Mouse (Mus musculus) CD4-positive, CD25-positive, alpha-beta regulatory T cell, adult 2 months (primary cell): ENCODE measurements at regions not wholly inside any gene's neighbourhood (a gene's known extent, or its start where the extent isn't known, plus 50 kb on each side); places are given as distances from the start of the nearest gene placed in this dataset.

Experiments used
- DNase-seq: peaks from one replicate; pipeline ENCODE4 v3.0.0-alpha.2; 2012; ENCODE audit warnings: low read depth, low spot score

- DNase-seq = no peak
Measured at GRCm38 (mm10) chr15:88196539-88196938, 403.6 kb upstream of the Zdhhc25 start.

DNA sequence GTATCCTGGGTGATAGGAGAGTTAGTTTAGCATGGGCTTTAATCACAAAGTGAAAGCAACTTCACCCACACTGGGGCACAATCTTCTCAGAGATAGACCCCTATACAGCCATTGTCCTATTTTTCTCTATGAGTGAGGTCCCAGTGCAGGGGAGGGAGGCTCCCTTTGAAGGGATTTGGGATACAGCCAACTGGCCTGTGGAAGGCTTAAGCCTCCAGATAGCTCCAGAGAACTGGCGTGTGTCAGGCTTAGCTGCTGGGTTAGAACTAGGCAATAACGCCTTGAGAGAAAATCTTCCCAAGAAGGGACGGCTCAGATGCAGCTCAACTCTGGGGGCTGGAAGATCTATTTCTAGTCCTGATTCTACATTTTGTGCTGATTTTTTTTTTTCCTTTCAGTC is 397.4 kb upstream of the Zdhhc25 start:
- no peak for DNase-seq

DNA sequence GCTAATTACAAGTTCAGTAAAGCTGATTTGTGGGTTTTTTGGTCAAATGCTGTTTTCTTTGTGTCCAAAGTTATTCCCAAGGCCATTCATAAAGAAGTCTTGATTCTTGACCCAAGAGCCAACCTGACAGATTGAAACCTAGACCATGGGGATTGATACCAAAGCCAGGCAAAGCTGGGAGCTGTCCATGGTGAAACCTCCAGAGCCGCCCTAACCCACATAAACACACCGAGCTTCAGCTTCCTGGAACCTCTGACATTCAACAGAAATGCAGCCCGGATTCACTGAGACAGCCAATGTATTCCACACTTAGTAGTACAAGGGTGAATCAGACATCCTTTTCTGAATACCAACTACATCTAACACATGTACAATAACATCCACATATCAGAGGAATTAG is 386.7 kb upstream of the Zdhhc25 start:
- DNase-seq = no peak

- no peak for DNase-seq
Measured at GRCm38 (mm10) chr15:88214286-88214685, 385.8 kb upstream of the Zdhhc25 start.

DNA sequence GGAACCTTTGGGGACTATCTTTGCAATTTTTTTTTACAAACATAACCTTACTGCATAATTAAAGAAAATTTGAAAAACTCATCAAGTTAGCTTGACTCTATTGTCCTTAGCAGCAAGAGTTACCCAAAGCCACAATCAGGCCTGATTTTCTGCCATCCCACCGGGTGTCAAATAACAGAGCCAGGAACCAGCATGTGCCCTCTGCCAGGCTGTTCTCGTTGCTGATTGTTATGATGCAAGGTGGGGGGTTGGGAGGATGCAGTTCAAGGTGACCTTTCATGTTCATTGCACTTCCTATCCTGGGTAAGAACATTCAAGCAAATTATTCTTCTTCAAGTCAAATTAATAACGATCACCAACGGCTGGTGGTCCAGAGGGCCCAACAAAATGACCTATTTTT is 370.6 kb upstream of the Zdhhc25 start:
- no peak for DNase-seq

DNA sequence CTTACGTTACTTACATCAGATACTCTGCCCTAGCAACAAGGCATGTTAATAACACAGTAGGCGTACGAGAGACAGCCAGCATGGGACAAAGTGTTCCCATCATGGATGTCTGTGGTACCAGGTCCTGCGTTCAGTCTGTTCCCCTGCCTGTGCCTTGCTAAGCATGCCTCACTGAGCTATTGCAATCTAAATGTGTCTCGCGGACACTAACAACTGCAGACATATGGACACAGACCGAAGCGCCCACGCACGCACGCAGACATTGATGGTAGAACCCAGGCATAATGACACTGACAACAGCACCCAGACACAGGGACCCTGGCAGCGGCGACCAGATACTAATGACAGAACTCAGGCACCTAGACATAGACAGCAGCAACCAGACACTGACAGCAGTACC is 355.5 kb upstream of the Zdhhc25 start:
- DNase-seq = no peak

- DNase-seq = no peak
Measured at GRCm38 (mm10) chr15:88245496-88246246, 354.4 kb upstream of the Zdhhc25 start.

- DNase-seq = peak; percentile 6
Measured at GRCm38 (mm10) chr15:88247974-88248625, 352.0 kb upstream of the Zdhhc25 start.

- no peak for DNase-seq
Measured at GRCm38 (mm10) chr15:88288051-88288450, 312.1 kb upstream of the Zdhhc25 start.

- no peak for DNase-seq
Measured at GRCm38 (mm10) chr15:88288696-88289095, 311.4 kb upstream of the Zdhhc25 start.

DNA sequence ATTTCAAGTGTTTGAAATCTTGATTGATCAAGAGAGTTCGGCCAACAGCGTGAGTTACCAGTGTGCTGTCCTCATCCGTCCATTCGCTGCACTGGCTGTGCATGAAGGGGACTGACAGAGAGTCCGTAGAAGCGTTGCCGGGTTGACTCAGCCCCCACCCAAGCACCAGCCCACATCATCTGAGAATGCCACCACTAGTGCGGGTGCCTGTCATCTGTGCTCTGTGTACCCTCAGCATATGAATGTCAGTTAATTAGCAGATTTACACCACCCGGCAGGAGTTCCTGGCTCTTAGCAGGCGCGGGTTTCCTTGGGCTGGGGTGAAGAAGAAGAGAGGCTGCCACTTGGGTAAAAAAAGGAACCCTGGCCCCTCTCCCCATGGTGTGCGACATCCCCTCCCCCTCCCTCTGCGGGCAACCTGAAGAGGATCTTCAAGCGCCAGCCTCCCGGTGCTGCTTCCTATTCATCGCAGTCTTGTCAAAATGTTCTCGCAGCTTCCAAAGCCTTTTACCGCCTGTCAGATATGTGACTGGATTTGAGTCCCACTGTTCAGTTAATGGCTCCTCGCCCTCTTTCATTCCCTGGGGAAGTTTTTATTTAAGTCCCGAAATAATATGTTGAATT is 309.2 kb upstream of the Zdhhc25 start:
- DNase-seq = no peak

- DNase-seq = no peak
Measured at GRCm38 (mm10) chr15:88299061-88299460, 301.0 kb upstream of the Zdhhc25 start.

DNA sequence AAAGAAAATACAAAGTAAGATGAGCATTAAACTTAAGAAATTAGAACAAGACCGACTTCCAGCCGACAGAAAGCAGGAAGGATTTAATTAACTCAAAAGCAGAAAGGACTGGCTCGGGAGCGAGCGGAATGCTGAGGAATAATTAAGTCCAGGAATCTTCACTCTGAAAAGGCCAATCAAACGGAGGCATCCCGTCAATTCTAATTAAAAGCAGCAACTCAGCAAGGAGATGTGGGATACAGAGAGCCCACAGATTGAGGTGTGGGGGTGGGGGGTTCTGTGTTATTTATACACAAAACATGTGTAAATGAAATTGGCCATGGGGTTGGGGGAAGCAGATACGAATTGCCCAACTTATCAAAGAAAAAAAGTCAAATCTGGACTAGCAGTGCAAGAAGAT is 288.9 kb upstream of the Zdhhc25 start:
- no peak for DNase-seq

- DNase-seq = no peak
Measured at GRCm38 (mm10) chr15:88314810-88315459, 285.2 kb upstream of the Zdhhc25 start.

- no peak for DNase-seq
Measured at GRCm38 (mm10) chr15:88318048-88318447, 282.1 kb upstream of the Zdhhc25 start.

DNA sequence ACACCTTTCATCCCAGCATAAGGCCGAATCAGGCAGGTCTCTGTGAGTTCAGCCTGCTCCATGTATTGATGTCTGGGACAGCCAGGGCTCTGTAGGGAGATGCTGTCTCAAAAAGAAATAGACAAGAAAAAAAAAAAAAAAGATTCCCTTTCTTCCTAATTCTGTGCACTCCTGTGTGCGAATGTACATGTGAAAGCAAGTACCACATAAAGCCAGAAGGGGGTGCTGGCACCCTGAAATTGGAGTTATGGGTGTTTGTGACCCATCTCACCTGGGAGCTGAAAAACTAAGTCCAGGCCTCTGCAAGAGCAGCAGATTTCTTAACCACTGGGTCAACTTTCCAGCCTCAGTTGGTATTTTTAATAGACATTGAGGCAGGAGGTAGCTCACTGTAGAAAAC is 280.6 kb upstream of the Zdhhc25 start:
- no peak for DNase-seq

DNA sequence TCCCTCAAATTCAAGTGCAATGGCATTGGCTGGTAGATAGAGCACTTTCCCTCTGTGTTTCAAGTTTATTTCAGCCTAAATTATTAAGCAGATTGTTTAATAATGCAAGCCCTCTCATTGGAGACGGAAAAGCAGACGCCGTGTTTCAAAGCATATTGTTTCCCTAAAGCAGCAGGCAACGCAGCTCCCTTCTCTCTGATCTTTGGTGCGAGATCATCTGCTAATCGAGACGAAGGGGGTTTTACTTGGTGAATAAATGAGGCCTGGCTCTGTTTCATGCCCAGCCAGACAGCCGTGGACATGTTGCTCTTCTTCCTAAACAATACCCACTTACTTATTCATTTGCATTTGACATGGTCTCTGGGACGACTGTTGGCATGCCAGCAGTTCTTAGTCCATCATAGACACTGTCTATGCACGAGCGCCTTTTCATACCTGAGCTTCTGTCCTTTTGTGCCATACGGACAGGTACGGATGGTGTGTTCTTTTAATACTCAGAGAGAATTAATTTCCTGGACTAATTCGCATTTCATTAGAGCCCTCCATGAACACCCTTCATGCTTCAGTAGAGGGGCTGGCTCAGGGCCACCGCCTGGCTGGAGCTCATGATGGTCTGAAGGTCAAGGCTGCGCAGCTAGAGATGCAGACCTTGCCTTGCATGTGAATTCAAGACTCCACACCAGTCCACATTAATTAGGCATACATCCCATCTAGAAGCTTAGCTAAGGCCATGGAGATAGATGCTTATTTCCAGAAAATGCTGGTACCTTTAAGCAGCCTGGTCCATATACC is 276.3 kb upstream of the Zdhhc25 start:
- no peak for DNase-seq

GRCm38 (mm10) chr15:88325108-88325507 is 275.0 kb upstream of the Zdhhc25 start:
- DNase-seq = no peak

GRCm38 (mm10) chr15:88353206-88353605 is 246.9 kb upstream of the Zdhhc25 start:
- no peak for DNase-seq

DNA sequence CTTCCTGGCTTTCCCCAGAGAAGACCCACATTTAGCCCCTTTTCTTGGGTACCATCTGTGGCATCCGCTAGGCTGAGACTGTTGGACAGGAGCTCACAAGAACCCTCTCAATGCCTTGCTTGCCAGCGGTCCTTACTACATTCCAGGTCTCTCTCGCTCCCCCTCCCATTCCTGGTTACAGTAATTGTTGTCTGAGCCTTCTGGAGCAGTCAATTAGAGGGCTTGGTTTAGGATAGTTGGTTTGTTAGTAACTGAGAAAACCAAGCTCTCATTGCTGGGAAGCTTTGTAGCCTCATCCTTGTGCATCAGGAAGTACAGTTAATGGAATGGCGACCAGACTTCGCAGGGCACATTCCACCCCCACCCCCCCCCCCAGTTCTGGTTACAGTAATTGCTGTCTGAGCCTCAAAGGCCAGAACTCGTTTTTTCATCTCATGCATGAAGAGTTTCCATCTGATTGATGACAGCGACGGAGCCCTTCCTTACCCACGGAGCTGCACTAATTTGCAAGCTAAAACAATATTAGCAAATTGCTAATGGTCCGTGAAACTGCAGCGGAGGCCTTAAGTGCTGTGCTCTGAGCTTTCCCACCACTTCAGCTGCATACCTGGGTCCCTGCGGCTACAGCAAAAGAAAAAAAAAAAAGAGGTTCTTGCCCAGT is 239.6 kb upstream of the Zdhhc25 start:
- DNase-seq = no peak

GRCm38 (mm10) chr15:88361351-88361750 is 238.8 kb upstream of the Zdhhc25 start:
- DNase-seq = no peak
